Mouse (Mus musculus): ENCODE results near the gene Btc. TPM values are rescaled to one million over a fixed set of nuclear protein-coding genes. Genes with fewer than 3 reads are reported as not detected.
A peak's percentile ranks its signal among the peaks of the same experiment; 100 is the strongest.

Gene Btc
- under 1 TPM; 0.47 to 0.61 TPM for polyA plus RNA-seq (2017; shearing (Covaris generic))

DNA sequence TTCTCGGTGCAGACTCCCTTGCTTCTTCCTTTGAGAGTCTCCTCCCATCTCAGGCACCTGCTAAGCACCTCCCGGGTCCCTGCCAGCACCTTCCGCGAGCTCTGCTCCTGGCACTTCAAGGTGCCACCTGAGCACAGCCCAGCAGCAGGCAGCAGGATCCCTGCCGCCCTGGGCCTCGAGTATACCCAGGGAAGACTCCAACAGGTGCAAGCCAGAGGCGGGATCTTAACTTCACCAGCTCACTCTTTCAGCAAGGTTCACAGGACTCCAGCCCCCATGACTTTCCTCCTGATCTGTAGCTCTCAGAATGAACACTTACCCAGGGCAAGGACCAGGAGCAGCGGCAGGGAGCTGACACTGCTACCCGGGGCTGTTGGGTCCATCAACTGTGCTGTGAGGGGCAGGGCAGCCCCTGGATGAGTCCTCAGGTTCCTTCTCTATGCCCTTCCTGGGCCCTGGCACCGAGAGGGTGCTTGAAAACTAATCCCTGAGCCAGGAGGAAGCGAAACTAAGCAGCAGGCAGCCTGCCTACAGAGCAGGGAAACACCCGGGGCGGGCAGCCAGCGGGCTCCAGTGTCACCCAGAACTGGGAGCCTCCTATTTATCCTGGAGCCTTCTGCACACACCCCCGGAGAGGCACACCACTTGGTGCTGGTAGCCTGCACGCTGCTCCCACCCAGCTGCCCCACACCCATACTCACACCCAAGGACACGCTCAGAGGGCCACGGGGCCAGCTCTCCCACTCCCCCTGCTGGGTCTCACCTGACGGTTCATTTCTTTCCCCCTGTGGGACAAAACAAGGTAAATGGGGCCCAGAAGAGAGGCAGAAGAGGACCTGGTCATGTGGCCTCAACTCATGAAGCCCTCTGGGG is at the start of gene Btc:
Btc (minus strand) TSS at position 656 of the 873 bp plus-strand sequence.
- peak; percentile 80 for ATAC-seq

DNA sequence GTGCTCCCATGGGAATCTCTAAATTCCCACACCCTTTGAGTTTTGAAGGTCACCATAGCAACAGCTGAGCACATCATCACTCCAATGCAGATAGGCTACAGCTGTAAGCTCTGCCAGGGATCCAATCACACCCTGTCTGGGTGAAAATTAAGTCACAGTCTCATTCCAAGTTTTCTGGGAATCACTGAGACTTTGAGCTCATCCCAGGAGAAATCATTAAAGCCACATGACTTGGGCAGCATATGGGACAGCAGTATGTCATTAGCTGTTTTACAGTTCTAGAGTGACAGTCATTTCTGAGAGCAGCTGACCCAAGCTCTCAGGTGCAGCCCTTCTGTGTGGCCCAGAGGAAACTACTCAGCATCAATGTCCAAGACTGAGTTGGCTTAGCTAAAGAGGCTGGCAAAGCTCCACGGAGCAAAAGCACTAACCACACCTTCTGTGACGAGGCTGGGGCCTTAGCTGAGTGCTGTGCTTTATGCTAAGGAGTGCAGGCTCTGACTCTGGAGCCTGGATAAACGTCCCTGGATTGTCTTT is 42.3 kb upstream of the Btc start:
- ATAC-seq, result no peak

DNA sequence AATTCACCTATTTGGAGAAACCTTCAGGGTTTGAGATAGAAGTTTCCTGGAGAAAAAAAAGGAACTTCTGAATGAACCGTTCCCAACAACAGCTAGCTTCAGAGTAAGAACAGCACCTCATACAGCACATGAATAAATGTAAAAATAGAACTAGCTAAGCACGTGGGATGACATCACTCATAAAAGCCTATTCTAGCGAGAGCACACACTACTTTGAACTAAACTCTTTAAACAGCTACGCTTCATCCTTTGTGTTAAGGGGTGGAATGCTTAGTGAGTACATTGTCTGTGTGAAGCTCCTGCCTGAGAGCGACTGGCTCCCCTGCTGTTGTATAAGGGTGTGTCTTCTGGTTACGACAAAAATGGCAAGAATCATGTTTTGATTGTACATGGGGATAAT is 33.8 kb upstream of the Btc start:
- ATAC-seq, result no peak

DNA sequence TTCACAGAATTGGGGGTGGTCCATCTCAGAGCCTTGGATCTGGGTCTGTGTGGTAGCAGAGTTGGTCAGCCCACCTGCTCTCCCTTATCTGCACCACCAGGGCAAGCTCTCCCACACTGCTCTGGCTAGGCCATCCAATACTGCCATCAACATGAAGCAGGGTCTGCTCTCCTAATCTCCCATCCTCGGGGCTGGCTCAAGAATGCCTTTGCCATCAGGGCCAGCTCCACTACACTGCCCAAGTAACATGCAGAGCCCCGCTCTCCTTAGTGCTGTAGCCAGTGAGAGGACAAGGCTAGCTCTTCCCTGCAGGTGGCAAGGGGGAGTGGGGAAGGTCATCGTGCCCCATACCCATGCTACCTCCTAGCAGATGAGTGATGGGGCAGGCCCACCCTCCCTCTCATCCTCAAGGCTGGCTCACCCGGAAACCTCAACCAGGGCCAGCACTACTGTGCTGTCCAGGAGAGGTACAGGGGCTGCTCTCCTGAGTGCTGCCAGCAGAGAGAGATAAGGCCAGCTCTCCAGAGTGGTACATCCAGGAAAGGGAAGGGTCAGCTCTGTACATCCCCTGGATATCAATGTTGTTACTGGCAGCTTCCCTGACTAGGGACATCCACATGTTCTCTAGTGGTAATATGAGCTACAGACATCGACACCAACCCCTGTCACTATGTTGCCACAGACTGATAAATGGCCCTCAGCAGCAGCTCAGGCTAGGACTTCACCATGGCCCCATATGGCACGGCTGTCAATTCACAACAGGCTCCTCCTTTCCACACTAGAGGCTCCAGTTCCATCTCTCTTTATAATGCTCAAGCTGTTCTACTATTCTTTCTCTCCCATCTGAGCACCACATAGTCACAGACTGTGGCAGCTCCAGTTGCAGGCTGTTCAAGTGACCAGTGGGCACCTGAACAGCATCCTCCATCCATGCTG is 32.2 kb upstream of the Btc start:
- no peak for ATAC-seq

DNA sequence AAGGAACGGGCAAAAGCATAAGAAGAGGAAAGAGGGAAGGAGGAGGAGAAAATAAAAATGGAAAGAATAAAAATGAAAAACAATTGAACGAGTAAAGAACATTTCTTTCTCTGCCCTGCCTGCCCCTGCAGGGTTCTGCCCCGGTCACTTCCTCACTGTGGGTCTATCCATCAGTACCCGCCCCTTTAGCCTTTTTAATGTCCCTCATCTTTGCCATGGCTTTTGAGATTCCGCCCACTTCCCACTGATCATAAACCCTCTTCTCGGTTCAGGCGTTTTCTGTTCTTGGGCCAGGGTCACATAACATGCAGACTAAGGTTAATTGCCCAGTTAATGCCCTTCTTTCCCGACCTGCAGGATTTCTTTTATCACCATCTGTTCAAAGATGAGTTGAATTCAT is 25.8 kb upstream of the Btc start:
- ATAC-seq, result no peak

DNA sequence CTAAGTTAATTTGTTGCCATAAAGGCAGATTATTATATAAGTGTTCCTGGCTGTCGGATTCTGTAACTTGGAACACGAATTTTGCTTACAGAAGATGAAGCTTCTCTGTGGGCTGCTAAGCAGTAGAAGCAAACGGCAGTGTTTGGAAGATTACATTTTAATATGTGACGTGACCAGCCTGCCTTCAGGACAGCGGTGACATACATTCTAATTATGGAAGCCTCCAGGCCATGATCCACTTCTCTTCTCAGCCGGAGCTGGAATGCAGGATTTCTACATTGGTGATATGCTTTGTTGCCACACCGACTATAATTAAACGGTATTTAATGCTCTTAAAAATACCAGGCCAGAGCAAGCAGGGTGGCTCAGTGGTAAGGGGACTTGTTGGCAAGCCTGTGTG is 11.0 kb upstream of the Btc start:
- ATAC-seq, result no peak

DNA sequence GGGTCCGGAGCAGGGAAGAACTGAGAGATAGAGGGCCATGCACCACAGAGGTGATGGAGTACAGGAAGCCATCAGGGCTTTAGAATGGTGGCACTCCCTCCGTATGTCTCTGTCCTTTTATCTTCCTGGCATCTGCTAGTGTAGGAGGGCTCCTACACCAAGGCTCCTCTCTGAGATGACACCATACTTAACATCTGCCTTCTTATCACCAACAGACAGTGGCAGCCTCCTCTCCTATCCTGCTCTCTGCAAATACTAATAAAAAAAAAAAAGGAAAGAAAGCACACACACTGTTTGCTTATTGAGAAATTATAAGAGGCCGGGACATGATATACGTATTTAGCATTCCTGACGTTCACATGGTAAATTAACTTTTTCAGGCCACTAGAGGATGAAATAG is 1.5 kb upstream of the Btc start:
- no peak for ATAC-seq

DNA sequence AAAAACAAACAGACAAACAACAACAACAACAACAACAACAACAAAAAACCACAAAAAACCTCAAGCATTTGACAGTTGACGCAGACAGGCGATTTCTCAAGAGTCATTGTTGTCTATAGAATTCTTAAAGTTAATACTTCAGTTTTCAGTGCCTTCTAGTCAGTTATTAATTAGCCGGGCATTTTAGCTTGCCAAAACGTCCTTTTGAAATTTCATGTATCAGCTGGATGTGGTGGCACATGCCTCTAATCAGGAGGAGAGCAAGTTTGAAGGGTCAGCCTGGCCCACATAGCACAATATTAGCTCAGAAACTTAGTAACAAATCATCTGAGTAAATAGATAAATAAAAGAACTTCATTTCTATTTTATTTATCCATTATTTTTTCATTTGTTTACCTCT is 487 bp upstream of the Btc start:
- ATAC-seq, result no peak

DNA sequence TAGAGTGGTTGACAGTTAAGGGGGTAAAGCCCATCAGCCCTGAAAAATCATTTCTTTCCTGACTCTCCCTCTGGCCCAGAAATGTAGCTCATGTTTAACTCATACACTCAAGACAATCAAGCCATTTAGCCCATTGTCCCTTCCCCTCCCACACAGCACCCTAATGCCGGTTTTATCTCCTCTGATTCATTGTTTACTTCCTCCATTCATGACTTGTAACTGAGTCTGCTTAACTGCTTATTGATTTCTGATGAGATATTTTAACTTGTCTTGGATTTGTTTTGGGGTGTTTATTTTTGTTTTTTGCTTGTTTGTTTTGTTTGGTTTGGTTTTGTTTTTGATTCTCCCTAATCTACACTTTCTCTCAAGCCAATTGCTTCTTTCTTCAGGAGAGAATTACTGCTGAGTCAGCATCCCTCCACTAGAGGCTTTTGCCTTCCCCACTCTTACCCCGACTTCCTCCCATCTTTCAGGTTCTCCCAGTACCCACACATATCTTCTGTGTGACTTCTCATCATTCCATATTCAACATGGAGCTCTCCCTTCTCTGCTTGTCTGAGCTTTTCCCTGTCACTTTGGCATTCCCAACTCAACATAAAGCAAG is 2.2 kb downstream of the Btc start:
- no peak for ATAC-seq

DNA sequence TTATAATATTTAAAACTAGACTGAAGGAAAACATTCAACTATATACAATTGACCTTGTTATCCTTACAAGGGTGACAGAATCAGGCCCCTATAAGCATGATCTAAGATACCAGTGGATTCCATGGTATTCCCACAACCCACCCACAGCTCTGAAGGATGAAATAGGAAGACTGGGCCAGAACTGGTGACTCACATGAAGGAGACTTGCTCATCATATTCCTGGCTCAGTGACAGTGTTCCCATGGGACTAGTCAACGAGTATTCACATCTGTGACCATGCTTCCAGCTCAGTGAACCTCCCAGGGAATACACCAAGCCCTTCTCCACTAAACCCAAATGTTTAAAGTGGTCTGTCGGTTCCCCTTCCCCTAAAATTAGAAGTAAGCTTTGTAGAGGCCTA is 27.3 kb downstream of the Btc start:
- ATAC-seq, result no peak

DNA sequence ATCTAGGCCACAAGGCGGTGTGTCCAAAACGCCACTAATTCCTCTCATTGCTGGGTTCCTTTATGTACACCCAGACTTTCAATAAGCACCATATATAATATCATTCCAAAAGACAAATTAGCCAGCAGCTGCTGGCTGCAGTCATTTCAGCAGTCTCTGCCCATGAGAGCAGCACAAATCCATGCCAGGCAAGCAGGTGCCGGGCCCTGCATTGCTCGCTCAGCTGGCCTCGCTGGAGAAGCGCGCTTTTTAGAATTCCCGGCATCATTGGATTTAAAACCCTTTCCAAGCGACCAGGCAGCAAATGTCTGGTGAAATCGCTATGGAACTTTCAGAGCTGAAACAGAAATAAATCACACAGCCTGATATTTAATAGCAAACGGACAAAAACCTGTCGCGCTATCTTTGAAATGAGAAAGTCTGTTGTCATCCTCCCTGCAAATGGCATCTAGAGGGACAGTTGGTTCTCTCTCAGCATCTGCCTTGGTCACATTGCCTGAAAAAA is 34.7 kb downstream of the Btc start:
- ATAC-seq, result no peak

DNA sequence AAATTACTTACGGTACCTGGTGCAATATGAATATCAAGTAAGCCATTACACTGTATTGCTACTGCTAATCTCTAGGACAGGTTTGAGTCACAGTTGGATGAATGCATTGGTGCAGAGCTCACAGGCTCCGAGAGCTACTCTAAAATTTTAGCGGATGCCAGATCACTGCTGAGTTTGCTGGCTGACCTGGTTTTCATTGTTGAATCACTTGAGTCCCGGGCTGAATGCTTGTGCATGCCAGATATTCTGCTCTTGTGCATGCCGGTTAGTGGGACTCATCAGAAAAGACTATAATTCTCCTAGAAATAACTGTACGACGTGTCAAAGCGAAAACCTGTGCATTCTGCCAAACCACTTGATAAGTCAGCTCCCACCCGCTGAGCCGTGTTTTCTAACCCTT is 35.9 kb downstream of the Btc start:
- ATAC-seq, result no peak

DNA sequence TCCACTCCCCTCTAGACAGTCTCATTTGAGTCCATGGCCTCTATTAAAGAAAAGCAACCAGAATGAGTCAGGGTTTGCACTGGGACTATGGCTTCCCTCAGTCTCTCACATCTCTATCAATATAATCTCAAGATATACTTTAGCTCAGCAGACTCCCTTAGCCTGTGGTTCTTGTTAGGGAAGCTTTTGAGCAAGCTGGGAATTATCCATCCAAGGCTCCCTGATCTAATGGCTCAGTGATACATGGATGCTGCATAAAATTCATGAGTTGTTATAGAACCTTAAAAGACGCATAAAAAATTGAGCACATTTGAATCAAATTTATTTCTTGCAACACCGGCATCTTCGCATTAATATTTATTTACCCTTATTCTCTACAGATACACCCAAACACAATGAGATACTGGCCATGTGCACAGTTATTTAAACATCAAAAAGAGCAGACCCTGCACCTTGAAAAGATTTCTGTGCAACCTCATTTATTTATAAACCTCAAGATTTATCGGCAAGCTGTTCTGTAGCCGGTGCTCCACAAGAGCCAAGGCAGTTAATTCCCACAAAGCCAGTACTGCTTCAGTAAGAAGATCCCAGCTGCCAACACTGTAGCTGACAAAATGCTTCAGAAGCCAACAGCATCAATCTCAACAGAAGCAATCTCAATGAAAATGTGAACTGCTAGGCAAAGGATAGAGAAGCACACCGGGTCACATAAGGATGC is 39.4 kb downstream of the Btc start:
- no peak for ATAC-seq

DNA sequence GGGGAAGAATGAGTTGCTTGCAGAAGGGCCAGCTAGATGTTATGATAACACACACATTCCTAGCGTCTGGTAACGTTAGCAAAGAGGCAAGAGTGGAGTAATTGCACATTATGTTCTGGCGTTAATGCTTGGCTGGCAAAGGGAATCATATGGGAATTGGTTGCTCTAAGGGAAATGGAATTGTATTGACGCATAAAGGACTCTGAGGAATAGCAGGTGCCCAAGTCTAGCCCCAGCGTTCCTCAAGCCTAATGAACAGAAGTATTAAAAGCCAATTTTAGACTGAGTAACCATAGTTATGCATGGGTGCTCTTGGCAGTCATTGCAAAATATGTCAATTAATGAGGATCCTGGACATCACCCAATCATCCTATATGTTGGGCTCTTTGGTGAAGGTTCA is 50.1 kb downstream of the Btc start:
- ATAC-seq, result no peak

DNA sequence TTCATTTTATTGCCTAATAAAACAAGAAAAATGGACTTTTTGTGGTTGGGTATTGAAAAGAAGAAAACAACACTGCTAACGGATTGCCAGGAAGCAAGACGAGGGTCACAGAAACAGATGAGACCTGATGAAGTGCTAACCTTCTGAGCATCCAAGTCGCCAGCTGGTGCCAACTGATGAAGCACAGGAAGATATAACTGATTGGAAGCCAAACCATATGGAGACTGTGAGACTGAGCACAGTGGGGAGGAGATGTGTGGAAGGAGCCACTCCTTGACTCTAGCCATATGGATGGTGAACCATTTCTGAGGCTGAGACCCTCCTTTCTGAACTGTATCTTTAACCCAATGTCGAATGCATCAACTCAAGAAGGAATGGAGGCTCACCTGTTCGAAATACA is 57.1 kb downstream of the Btc start:
- no peak for ATAC-seq

DNA sequence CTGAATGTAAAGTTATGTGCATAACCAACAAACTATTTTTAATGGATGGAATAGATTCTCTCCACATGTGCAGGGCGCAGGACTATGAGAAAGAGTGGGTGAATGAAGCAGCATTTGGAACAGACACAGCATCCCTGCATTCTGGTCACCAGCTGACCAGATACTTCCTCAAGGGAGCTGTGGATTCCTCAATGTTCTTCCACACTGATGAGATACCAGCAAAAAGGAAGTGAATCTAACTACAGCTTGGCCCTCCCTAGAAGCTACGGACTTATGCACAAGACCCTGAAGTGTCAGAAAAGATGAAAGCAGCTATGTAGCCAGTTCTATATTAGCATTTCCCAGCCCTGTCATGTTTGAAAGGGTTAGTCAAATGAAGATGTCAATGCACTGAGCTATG is 57.7 kb downstream of the Btc start:
- ATAC-seq, result no peak

DNA sequence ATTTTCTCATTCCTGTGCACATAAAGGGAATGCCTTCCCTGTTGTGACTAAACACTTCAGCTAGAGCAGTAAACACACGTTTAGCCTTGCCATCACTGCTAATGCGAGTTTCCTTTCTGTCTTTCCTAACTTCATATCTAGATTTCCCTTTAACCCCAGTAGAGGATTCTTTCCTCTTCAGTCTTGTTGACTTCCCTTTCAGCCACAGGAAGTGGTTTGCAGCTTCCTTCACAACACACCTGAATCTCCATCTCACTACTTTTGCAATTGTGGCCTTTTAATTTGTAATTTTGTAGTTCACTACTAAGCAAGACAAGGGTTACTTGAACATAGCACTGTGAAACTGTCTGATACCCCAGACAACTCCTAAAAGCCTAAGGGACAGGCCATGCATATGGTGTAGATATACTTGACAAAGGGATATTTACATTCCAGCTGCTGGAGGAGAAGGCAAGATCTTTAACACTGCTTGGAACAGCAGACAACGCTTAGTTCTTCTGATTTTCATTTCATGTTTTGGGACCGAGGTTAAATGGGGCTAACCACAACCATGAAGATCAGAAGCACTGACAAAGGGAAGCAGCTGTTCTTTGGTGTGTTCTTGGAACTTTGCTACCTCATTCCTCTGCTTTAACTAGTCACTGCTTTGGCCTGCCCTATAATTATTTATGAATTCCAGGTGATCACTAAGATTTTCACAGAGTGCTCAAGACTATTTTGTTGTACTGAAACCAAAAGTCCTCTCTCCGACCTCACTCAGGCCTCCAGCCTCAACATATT is 60.6 kb downstream of the Btc start:
- ATAC-seq, result peak; percentile 63

DNA sequence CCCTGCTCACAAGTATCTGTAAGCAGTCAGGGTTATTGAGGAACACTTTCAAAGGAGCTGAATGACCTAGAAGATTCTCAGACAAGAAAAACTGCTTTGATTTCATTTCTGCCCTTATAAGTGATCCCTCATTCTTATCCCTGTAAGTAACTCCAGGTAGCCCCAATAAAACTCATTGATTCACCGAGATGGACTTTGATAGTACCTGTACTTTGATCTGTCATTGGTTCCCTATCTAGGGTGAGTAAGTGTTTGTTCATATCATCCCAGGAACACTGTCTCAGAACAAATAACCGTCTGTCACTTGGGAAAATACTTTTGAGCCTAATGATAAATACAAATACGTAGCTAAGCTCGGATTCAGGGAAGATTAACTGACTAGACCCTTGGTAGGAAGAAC is 68.6 kb downstream of the Btc start:
- ATAC-seq, result no peak

DNA sequence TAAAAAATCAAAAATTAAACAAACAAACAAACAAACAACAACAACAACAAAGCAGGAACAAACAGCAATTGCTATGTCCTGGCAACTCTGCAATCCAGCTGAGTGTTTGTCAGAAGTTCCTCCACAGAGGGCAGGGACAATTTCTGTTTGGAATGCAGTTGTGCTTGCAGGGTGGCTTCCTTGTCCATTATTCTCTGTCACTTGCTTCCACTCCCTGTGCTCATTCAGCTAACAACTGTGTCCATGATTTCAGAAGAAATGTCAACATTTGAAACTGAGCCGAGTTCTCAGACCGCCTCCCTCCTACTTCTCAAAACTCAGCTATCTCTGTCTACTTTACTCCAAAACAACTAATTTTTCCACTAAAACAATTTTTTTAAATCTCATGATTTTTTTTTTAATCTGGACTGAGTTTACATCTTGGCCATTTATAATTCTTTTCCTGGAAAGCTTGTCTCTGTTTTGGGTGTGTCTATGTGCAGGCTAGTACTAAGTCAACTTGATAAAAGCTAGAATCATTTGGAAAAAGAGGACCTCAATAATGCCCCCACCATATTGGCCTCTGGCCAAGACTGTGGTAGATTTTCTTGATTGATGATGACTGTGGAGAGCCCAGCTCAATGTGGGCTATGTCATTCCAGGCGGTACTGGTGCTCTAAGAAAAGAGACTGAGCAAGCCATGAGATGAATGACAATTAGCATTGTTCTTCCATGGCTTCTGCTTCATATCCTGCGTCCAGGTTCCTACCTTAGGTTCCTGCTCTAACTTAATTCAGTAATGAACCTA is 70.5 kb downstream of the Btc start:
- ATAC-seq, result no peak

DNA sequence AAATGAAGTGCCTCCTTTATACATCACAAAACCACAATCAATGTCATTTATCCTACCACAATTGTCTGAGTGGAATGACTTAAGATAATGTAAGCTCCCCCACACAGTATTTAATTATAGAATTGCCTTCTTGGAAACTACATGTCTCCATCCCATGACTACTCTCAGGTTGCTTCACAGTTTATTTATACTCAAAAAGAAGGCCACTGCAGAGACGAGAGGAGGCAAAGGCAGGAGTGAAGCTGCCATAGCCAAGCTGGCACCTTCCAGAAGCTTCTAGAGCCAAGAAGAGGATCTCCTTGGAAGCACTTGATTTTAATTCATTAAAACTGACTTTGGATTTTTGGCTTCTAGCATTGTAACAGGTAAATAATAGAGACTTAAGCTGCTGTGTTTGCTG is 81.0 kb downstream of the Btc start:
- no peak for ATAC-seq

Measured in CD4-positive, CD25-positive, alpha-beta regulatory T cell, adult 4 months (primary cell).